Mouse (Mus musculus) hindbrain, embryonic 11.5 days (tissue): ENCODE data around the gene Banp. TPM values are rescaled to one million over a fixed set of nuclear protein-coding genes. Genes with fewer than 3 reads are reported as not detected.
A peak's percentile ranks its signal among the peaks of the same experiment; 100 is the strongest.

Experiments
- ATAC-seq: fragments of 200-750 bp; cut with Nextera tagmentation; 2 replicates; pipeline ENCODE4 v1.8.0; 2017; ENCODE audit warnings: mild to moderate bottlenecking, moderate TSS enrichment, moderate library complexity; ENCODE audit not compliant: low FRiP score
- DNase-seq: peaks from one replicate; pipeline ENCODE4 v3.0.0-alpha.2; 2015; ENCODE audit warnings: low spot score
- H3K27ac ChIP-seq: fragments of 300-500 bp; sonication (generic); 2 replicates; pipeline ENCODE4 v1.5.1; 2014; ENCODE audit warnings: mild to moderate bottlenecking, low read depth, low read length
- H3K27me3 ChIP-seq: fragments of 300-500 bp; sonication (generic); 2 replicates; pipeline ENCODE4 v1.6.1; 2014; ENCODE audit warnings: mild to moderate bottlenecking, low read length, moderate library complexity, mixed read lengths; ENCODE audit not compliant: control insufficient read depth, insufficient read depth
- H3K36me3 ChIP-seq: fragments of 300-500 bp; sonication (generic); 2 replicates; pipeline ENCODE4 v1.6.1; 2014; ENCODE audit warnings: mild to moderate bottlenecking, low read length, moderate library complexity, mixed read lengths; ENCODE audit not compliant: control insufficient read depth, insufficient read depth
- H3K4me1 ChIP-seq: fragments of 300-500 bp; sonication (generic); replicated peaks from 2 replicates; pipeline ENCODE4 v1.6.1; 2014; ENCODE audit warnings: low read length, mixed read lengths; ENCODE audit not compliant: control insufficient read depth, insufficient read depth
- H3K4me2 ChIP-seq: fragments of 300-500 bp; sonication (generic); replicated peaks from 2 replicates; pipeline ENCODE4 v1.6.1; 2014; ENCODE audit warnings: mild to moderate bottlenecking, low read depth, low read length
- H3K4me3 ChIP-seq: fragments of 300-500 bp; sonication (generic); 2 replicates; pipeline ENCODE4 v1.5.1; 2014; ENCODE audit warnings: low read depth, low read length
- H3K9ac ChIP-seq: fragments of 300-500 bp; sonication (generic); 2 replicates; pipeline ENCODE4 v1.6.1; 2014; ENCODE audit warnings: low read depth, low read length
- H3K9me3 ChIP-seq: fragments of 300-500 bp; sonication (generic); 2 replicates; pipeline ENCODE4 v1.6.1; 2016; ENCODE audit warnings: low read length; ENCODE audit not compliant: control insufficient read depth
- WGBS: fragments of 180-500 bp; shearing (Covaris S2); extraction: QIAGEN DNeasy Blood & Tissue Kit; methylation state at CpG from one replicate; pipeline ENCODE4 v1.1.7; 2014; 5-methylcytosine and 5-hydroxymethylcytosine counted together
- polyA plus RNA-seq: library from polyadenylated mRNA; unstranded; fragments of >200 nt; fragmentation: Nextera tagmentation; extraction: Ambion mirVana; gene quantifications from 2 replicates; pipeline ENCODE4 v1.2.1, GENCODE M21; 2014

Gene Banp
- polyA plus RNA-seq, 1 experiment from 2014 or later: 51.8 TPM

- Histone ChIP-seq H3K4me1 (no peaks in the 10 kb centered on the region), H3K9ac (no peak overlapping the region), H3K4me3 (no peak overlapping the region), H3K36me3 (no peaks in the 10 kb centered on the region), H3K4me2 (no peak overlapping the region), H3K27ac (no peak overlapping the region), H3K27me3 (no peaks in the 10 kb centered on the region), H3K9me3 (no peaks in the 10 kb centered on the region)
- ATAC-seq (no peak), DNase-seq (no peak)
- 76% methylated on average over 4 of the region's 4 CpGs for whole genome bisulfite sequencing
Observed at GRCm38 (mm10) chr8:121919158-121919557, 30.4 kb upstream of the Banp start.

DNA sequence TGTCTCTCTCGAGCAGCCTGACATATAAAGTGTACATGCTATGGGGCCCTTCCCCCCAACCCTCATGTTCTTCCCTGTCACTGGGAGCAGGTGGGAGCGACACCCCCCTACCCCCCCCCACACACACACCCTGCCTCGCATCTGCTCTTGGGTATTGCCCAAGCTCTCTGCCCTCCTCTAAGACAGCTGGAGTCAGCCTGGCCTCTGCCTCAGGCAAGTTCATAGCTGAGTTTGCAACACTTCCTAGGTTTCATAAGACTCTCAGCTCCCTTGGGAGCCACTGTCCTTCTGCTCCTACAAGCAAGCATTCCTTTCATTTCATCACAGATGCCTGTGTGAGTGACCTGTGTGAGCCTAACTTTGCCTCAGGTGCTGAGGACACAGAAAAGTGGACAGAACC is 29.8 kb upstream of the Banp start:
- H3K9ac ChIP-seq: no peak overlapping the region
- H3K4me1 ChIP-seq: no peaks in the 10 kb centered on the region
- H3K36me3 ChIP-seq: no peaks in the 10 kb centered on the region
- H3K4me3 ChIP-seq: no peak overlapping the region
- no peak overlapping the region for H3K27ac ChIP-seq
- H3K27me3 ChIP-seq: no peaks in the 10 kb centered on the region
- WGBS: 49% methylated on average over 3 of the region's 3 CpGs
- H3K9me3 ChIP-seq: no peaks in the 10 kb centered on the region
- no peak overlapping the region for H3K4me2 ChIP-seq
- ATAC-seq (no peak), DNase-seq (no peak)

GRCm38 (mm10) chr8:121921582-121921981 is 28.0 kb upstream of the Banp start:
- Histone ChIP-seq H3K9ac (no peak overlapping the region), H3K9me3 (no peaks in the 10 kb centered on the region), H3K27ac (no peak overlapping the region), H3K4me3 (no peak overlapping the region), H3K4me2 (no peak overlapping the region), H3K4me1 (no peaks in the 10 kb centered on the region), H3K36me3 (no peaks in the 10 kb centered on the region), H3K27me3 (no peaks in the 10 kb centered on the region)
- no peak for ATAC-seq
- DNase-seq: no peak
- WGBS: 70% methylated on average over 8 of the region's 8 CpGs

GRCm38 (mm10) chr8:121922101-121922500 is 27.4 kb upstream of the Banp start:
- no peak overlapping the region for H3K9ac ChIP-seq
- H3K4me3 ChIP-seq: no peak overlapping the region
- H3K4me2 ChIP-seq: no peak overlapping the region
- H3K4me1 ChIP-seq: no peaks in the 10 kb centered on the region
- H3K27me3 ChIP-seq: no peaks in the 10 kb centered on the region
- WGBS: 69% methylated on average over 8 of the region's 8 CpGs
- no peaks in the 10 kb centered on the region for H3K36me3 ChIP-seq
- ATAC-seq: no peak
- H3K27ac ChIP-seq: no peak overlapping the region
- no peaks in the 10 kb centered on the region for H3K9me3 ChIP-seq
- DNase-seq: no peak

DNA sequence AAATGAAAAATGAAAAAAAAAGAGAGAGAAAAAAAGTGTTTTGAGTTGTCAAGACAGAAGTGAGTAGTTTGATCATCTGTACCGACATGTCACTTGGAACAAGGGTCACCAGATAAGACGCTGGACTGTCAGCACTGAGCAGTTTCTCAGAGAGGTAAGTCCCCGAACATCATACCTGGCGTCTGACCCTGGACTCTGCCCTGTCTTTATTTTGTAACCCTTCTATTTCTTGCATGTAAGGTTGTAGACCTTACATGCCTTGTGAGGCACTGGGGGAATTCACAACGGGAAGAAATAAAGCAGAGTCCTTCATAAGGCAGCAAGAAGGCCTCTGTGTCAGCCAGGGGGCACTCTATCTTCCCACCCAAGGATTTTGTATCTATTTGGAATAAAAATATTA is 24.9 kb upstream of the Banp start:
- no peak overlapping the region for H3K4me2 ChIP-seq
- H3K27ac ChIP-seq: no peak overlapping the region
- no peak overlapping the region for H3K9ac ChIP-seq
- 85% methylated on average over 5 of the region's 5 CpGs for WGBS
- no peaks in the 10 kb centered on the region for H3K4me1 ChIP-seq
- DNase-seq (no peak), ATAC-seq (no peak)
- no peaks in the 10 kb centered on the region for H3K9me3 ChIP-seq
- H3K4me3 ChIP-seq: no peak overlapping the region
- H3K36me3 ChIP-seq: no peaks in the 10 kb centered on the region
- no peaks in the 10 kb centered on the region for H3K27me3 ChIP-seq

- WGBS: 30% methylated on average over 10 of the region's 10 CpGs
- H3K4me1 ChIP-seq: no peaks in the 10 kb centered on the region
- no peaks in the 10 kb centered on the region for H3K9me3 ChIP-seq
- DNase-seq: peak; percentile 89
- no peaks in the 10 kb centered on the region for H3K27me3 ChIP-seq
- H3K27ac ChIP-seq: no peak overlapping the region
- H3K36me3 ChIP-seq: no peaks in the 10 kb centered on the region
- H3K9ac ChIP-seq: no peak overlapping the region
- H3K4me2 ChIP-seq: no peak overlapping the region
- no peak overlapping the region for H3K4me3 ChIP-seq
- ATAC-seq: no peak
Observed at GRCm38 (mm10) chr8:121925624-121926023, 23.9 kb upstream of the Banp start.

GRCm38 (mm10) chr8:121926266-121926665 is 23.3 kb upstream of the Banp start:
- H3K9ac ChIP-seq: no peak overlapping the region
- WGBS: 64% methylated on average over 8 of the region's 8 CpGs
- no peaks in the 10 kb centered on the region for H3K27me3 ChIP-seq
- no peaks in the 10 kb centered on the region for H3K9me3 ChIP-seq
- ATAC-seq (no peak), DNase-seq (no peak)
- no peak overlapping the region for H3K4me2 ChIP-seq
- H3K4me3 ChIP-seq: no peak overlapping the region
- no peaks in the 10 kb centered on the region for H3K36me3 ChIP-seq
- H3K27ac ChIP-seq: no peak overlapping the region
- H3K4me1 ChIP-seq: no peaks in the 10 kb centered on the region

DNA sequence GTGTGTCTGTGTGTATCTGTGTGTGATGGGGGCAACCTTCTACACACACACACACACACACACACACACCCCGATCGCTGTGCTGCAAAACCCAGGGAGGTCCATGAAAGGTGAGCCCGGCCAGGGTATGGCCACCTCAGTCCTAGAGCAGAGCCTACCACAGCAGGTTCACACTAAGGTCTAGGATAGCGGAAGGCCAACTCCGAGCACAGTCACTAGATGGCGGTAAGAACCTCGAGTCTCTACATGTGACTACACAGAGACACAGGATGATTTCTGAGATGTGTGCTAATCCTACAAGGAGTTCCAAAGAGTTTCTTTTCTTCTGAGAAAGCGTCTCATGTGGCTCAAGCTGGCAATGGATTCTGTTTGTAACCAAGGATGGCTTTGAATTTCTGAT is 22.2 kb upstream of the Banp start:
- Histone ChIP-seq H3K9me3 (no peaks in the 10 kb centered on the region), H3K36me3 (no peaks in the 10 kb centered on the region), H3K4me2 (no peak overlapping the region), H3K4me1 (no peaks in the 10 kb centered on the region), H3K27ac (no peak overlapping the region), H3K4me3 (no peak overlapping the region), H3K9ac (no peak overlapping the region), H3K27me3 (no peaks in the 10 kb centered on the region)
- ATAC-seq: no peak
- WGBS: 48% methylated on average over 8 of the region's 8 CpGs
- peak; percentile 55 for DNase-seq

- Histone ChIP-seq H3K9ac (no peak overlapping the region), H3K27me3 (no peaks in the 10 kb centered on the region), H3K27ac (no peak overlapping the region), H3K4me1 (no peaks in the 10 kb centered on the region), H3K4me2 (no peak overlapping the region), H3K4me3 (no peak overlapping the region), H3K9me3 (no peaks in the 10 kb centered on the region), H3K36me3 (no peaks in the 10 kb centered on the region)
- DNase-seq (no peak), ATAC-seq (no peak)
- WGBS: 84% methylated on average over 4 of the region's 4 CpGs
Observed at GRCm38 (mm10) chr8:121930047-121930446, 19.5 kb upstream of the Banp start.
